Mouse (Mus musculus) cortical plate, adult 2 months (tissue): ENCODE results near the gene Cacna1d.

Source experiments
- CTCF ChIP-seq: fragments of 200-500 bp; IDR thresholded peaks from 2 replicates; pipeline ENCODE4 v1.5.1; 2011; ENCODE audit warnings: mild to moderate bottlenecking, control low read depth, low read length; ENCODE audit not compliant: insufficient read depth; ENCODE audit errors: extremely low read depth
- POLR2A ChIP-seq: fragments of 200-500 bp; IDR thresholded peaks from 2 replicates; pipeline ENCODE4 v1.6.1; 2011; ENCODE audit warnings: mild to moderate bottlenecking, low read length, control low read depth; ENCODE audit not compliant: insufficient read depth; ENCODE audit errors: extremely low read depth

GRCm38 (mm10) chr14:30360004-30360403 lies 131.3 kb downstream of the Cacna1d start:
- TF ChIP-seq POLR2A, result no peak
- TF ChIP-seq CTCF, result no peak
